Mouse (Mus musculus): ENCODE results near the gene Timm8a2. TPM values are rescaled to one million over a fixed set of nuclear protein-coding genes. Genes with fewer than 3 reads are reported as not detected.

Timm8a2 gene
- polyA plus RNA-seq (2014; fragmentation: Nextera tagmentation; extraction: Ambion mirVana), result not detected in 2 replicates

DNA sequence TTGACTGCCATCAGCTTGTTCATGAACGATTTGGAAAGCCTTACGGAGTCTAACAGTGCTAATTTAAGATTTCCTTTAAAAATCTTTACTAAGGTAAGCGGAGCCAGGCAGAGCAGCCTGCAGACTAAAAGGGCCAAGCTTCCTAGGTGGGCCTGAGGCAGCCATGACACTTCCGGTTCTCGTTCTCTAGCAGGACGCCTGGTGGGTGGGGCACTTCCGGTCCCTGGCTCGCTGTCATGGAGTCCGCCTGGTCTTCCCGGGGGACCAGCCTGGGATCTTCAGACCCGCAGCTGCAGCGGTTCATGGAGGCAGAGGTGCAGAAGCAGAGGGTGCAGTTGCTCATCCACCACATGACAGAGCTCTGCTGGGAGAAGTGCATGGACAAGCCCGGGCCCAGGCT lies at the start of gene Timm8a2:
Gene Timm8a2 (plus strand): TSS at position 224 of the 400 bp plus-strand sequence.
- WGBS, result 93% methylated on average over 13 of the region's 13 CpGs
- Histone ChIP-seq H3K9ac (ENCODE audit: low read length) (no peak within 1 kb of the TSS), H3K9me3 (ENCODE audit: control insufficient read depth, low read length) (no peaks in the 10 kb centered on the region), H3K27me3 (ENCODE audit: control insufficient read depth, insufficient read depth, low read length) (no peaks in the 10 kb centered on the region), H3K27ac (ENCODE audit: low read depth, low read length) (no peak within 1 kb of the TSS), H3K4me1 (ENCODE audit: control insufficient read depth, insufficient read depth, low read length) (no peaks in the 10 kb centered on the region), H3K4me3 (ENCODE audit: low read depth, low read length) (no peak within 1 kb of the TSS), H3K36me3 (ENCODE audit: control insufficient read depth, insufficient read depth, low read length) (no peaks in the 10 kb centered on the region), H3K4me2 (ENCODE audit: low read depth) (no peak within 1 kb of the TSS)
- DNase-seq (ENCODE audit: low spot score) (no peak), ATAC-seq (ENCODE audit: insufficient read depth, low FRiP score, low TSS enrichment) (no peak)

DNA sequence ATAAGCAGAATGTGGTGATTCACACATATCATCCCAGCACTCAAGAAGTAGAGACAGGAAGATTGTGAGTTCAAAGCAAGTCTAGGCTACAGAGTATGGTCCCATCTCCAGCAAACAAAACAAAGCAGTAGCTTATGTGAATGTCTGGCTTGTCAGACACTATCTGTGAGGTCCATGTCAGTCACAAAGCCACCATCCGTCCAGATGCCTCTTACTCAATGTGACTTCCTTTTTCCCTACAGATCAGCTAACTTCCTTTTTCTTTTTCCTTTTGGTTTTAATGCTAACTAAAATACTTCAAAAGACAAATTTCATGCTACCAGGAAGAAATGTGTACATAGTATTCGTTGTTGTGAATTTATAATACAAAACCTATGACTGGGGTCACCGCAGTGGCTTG lies 49.0 kb upstream of the Timm8a2 start:
- H3K9ac ChIP-seq (ENCODE audit: low read length), result no peak overlapping the region
- H3K27ac ChIP-seq (ENCODE audit: low read depth, low read length), result no peak overlapping the region
- no peak overlapping the region for H3K4me3 ChIP-seq (ENCODE audit: low read depth, low read length)
- no peak overlapping the region for H3K4me2 ChIP-seq (ENCODE audit: low read depth)
- WGBS, result 91% methylated on average over 3 of the region's 3 CpGs
- no peaks in the 10 kb centered on the region for H3K4me1 ChIP-seq (ENCODE audit: control insufficient read depth, insufficient read depth, low read length)
- ATAC-seq (ENCODE audit: insufficient read depth, low FRiP score, low TSS enrichment) (no peak), DNase-seq (ENCODE audit: low spot score) (no peak)
- H3K27me3 ChIP-seq (ENCODE audit: control insufficient read depth, insufficient read depth, low read length), result no peaks in the 10 kb centered on the region
- no peaks in the 10 kb centered on the region for H3K36me3 ChIP-seq (ENCODE audit: control insufficient read depth, insufficient read depth, low read length)
- no peaks in the 10 kb centered on the region for H3K9me3 ChIP-seq (ENCODE audit: control insufficient read depth, low read length)

DNA sequence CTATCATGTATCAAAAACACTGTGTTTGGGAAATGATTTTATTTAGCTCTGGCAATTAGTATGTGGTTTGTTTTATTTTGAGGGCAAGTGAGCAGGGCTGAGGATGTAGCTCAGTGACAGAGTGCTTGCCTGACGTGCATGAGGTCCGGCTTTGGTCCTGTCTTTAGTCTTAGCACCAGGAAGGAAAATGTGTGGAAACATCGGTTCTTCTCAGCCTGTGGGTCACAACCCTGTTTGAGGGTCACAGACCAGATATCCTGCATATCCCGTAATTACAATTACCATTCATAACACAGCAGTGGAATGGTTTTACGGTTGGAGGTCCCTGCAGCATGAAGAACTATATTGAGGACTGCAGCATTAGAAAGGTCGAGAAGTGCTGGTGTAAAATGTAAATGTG lies 48.4 kb upstream of the Timm8a2 start:
- WGBS, result 79% methylated on average over 6 of the region's 6 CpGs
- Histone ChIP-seq H3K27me3 (ENCODE audit: control insufficient read depth, insufficient read depth, low read length) (no peaks in the 10 kb centered on the region), H3K9me3 (ENCODE audit: control insufficient read depth, low read length) (no peaks in the 10 kb centered on the region), H3K4me1 (ENCODE audit: control insufficient read depth, insufficient read depth, low read length) (no peaks in the 10 kb centered on the region), H3K4me2 (ENCODE audit: low read depth) (no peak overlapping the region), H3K4me3 (ENCODE audit: low read depth, low read length) (no peak overlapping the region), H3K27ac (ENCODE audit: low read depth, low read length) (no peak overlapping the region), H3K36me3 (ENCODE audit: control insufficient read depth, insufficient read depth, low read length) (no peaks in the 10 kb centered on the region), H3K9ac (ENCODE audit: low read length) (no peak overlapping the region)
- ATAC-seq (ENCODE audit: insufficient read depth, low FRiP score, low TSS enrichment) (no peak), DNase-seq (ENCODE audit: low spot score) (no peak)

DNA sequence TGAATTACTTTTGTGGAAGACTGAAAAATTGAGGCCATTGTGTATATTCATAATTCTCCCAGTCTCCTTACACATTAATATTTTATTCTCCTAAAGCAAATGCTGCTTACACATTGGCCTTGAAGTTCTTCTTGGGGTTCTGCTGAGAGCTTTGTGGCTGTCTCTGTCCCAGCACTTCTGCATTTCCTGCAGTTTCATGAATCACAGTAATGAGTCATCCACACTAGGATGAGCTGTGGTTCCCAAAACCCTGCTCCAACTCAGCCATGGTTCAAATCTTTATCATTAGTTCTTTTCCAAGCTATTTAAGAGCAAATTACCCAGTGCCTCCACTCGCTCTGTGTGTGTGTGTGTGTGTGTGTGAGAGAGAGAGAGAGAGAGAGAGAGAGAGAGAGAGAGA lies 47.2 kb upstream of the Timm8a2 start:
- Histone ChIP-seq H3K9ac (ENCODE audit: low read length) (no peak overlapping the region), H3K4me3 (ENCODE audit: low read depth, low read length) (no peak overlapping the region), H3K27me3 (ENCODE audit: control insufficient read depth, insufficient read depth, low read length) (no peaks in the 10 kb centered on the region), H3K36me3 (ENCODE audit: control insufficient read depth, insufficient read depth, low read length) (no peaks in the 10 kb centered on the region), H3K4me2 (ENCODE audit: low read depth) (no peak overlapping the region), H3K9me3 (ENCODE audit: control insufficient read depth, low read length) (no peaks in the 10 kb centered on the region), H3K27ac (ENCODE audit: low read depth, low read length) (no peak overlapping the region), H3K4me1 (ENCODE audit: control insufficient read depth, insufficient read depth, low read length) (no peaks in the 10 kb centered on the region)
- DNase-seq (ENCODE audit: low spot score) (no peak), ATAC-seq (ENCODE audit: insufficient read depth, low FRiP score, low TSS enrichment) (no peak)
- WGBS, result 75% methylated on average over 1 of the region's 1 CpGs

DNA sequence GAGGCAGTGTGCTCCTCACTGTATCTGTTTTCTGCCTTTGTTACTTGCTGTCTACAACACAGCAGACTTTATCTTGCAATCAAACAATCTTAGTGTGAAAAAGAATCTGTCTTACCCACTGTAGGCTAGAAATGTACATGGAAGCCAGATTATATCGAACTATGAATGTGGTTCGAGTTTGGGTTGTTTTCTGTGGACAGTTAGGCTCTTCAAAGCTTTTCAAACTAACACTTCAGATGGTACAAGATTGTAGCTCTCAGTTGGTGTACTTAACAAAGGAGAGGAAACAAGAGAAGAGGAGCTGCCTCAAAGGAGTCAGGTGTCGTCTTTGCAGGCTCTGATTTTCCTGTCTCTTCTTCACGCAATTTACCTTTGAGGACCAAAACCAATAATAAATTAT lies 46.8 kb upstream of the Timm8a2 start:
- WGBS, result 81% methylated on average over 4 of the region's 4 CpGs
- Histone ChIP-seq H3K27ac (ENCODE audit: low read depth, low read length) (no peak overlapping the region), H3K9me3 (ENCODE audit: control insufficient read depth, low read length) (no peaks in the 10 kb centered on the region), H3K36me3 (ENCODE audit: control insufficient read depth, insufficient read depth, low read length) (no peaks in the 10 kb centered on the region), H3K4me1 (ENCODE audit: control insufficient read depth, insufficient read depth, low read length) (no peaks in the 10 kb centered on the region), H3K4me3 (ENCODE audit: low read depth, low read length) (no peak overlapping the region), H3K9ac (ENCODE audit: low read length) (no peak overlapping the region), H3K27me3 (ENCODE audit: control insufficient read depth, insufficient read depth, low read length) (no peaks in the 10 kb centered on the region), H3K4me2 (ENCODE audit: low read depth) (no peak overlapping the region)
- no peak for ATAC-seq (ENCODE audit: insufficient read depth, low FRiP score, low TSS enrichment)
- no peak for DNase-seq (ENCODE audit: low spot score)

DNA sequence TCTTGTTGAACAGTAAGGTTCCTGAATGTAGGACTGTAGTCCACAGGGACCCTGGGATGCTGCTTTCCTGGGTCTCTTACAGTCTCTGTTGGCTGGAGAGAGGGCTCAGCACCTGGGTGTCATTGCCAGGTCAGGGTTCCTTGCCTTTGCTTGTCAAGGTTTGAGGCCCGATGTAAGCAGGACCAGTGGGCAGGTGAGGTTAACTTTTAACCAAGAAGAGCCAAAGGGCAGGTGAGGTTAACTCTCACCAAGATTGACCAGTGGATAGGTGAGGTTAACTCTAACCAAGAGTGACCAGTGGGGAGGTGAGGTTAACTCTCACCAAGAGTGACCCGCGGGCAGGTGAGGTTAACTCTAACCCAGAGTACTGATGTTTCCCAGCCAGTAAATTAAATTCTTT lies 45.1 kb upstream of the Timm8a2 start:
- Histone ChIP-seq H3K9ac (ENCODE audit: low read length) (no peak overlapping the region), H3K4me1 (ENCODE audit: control insufficient read depth, insufficient read depth, low read length) (no peaks in the 10 kb centered on the region), H3K27ac (ENCODE audit: low read depth, low read length) (no peak overlapping the region), H3K36me3 (ENCODE audit: control insufficient read depth, insufficient read depth, low read length) (peaks cover 2% of the 10 kb centered on the region; the same call in 1 of the 2 replicates), H3K4me2 (ENCODE audit: low read depth) (no peak overlapping the region), H3K4me3 (ENCODE audit: low read depth, low read length) (no peak overlapping the region), H3K27me3 (ENCODE audit: control insufficient read depth, insufficient read depth, low read length) (no peaks in the 10 kb centered on the region), H3K9me3 (ENCODE audit: control insufficient read depth, low read length) (no peaks in the 10 kb centered on the region)
- no peak for ATAC-seq (ENCODE audit: insufficient read depth, low FRiP score, low TSS enrichment)
- 95% methylated on average over 3 of the region's 3 CpGs for WGBS
- DNase-seq (ENCODE audit: low spot score), result no peak

DNA sequence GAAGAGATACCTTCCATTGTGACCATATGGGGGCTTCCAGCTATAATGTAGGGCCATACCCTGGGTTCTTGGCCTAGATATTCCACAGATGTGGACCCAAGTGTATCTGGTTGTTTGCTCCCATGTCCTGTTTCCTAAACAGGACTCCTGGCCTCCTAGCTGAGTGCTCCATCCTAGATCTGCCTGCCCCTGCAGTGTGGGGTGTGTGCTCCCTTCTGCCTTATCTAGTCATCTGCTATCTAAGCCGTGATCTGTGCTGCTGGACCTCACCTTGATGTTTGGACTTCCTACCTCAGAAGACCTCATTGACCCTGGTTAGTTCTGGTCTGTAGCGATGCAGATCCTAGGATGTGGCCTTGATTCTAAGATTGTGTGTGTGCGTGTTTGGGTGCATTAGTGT lies 44.6 kb upstream of the Timm8a2 start:
- DNase-seq (ENCODE audit: low spot score), result no peak
- 96% methylated on average over 3 of the region's 3 CpGs for WGBS

DNA sequence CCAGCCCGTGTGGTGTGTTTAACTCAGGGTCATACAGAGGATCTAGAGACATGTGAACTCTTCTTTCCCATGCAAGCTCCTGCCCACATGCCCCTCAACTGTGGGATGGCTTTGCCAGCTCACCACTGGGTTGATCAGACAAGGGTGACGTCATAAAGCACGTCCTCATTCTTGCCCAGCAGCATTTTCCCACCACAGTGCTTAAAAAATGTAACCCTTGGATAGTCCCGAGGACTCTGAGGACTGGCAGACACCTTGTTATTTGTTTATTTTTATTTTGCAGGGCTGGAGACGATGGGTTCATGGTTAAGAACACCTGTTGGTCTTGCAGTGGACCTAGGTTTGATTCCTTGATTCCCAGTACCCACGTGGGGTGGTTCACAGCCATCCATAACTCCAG lies 43.6 kb upstream of the Timm8a2 start:
- ATAC-seq (ENCODE audit: insufficient read depth, low FRiP score, low TSS enrichment) (no peak), DNase-seq (ENCODE audit: low spot score) (no peak)
- Histone ChIP-seq H3K9me3 (ENCODE audit: control insufficient read depth, low read length) (no peaks in the 10 kb centered on the region), H3K36me3 (ENCODE audit: control insufficient read depth, insufficient read depth, low read length) (peaks cover 4% of the 10 kb centered on the region; the same call in 1 of the 2 replicates), H3K4me2 (ENCODE audit: low read depth) (no peak overlapping the region), H3K4me3 (ENCODE audit: low read depth, low read length) (no peak overlapping the region), H3K4me1 (ENCODE audit: control insufficient read depth, insufficient read depth, low read length) (no peaks in the 10 kb centered on the region), H3K27ac (ENCODE audit: low read depth, low read length) (no peak overlapping the region), H3K9ac (ENCODE audit: low read length) (no peak overlapping the region), H3K27me3 (ENCODE audit: control insufficient read depth, insufficient read depth, low read length) (no peaks in the 10 kb centered on the region)
- 92% methylated on average over 6 of the region's 6 CpGs for WGBS

More for the DNA sequence above, 44.6 kb upstream of the Timm8a2 start:
- H3K4me1 ChIP-seq (ENCODE audit: control insufficient read depth, insufficient read depth, low read length), result no peaks in the 10 kb centered on the region
- ATAC-seq (ENCODE audit: insufficient read depth, low FRiP score, low TSS enrichment), result no peak
- H3K27ac ChIP-seq (ENCODE audit: low read depth, low read length), result no peak overlapping the region
- H3K27me3 ChIP-seq (ENCODE audit: control insufficient read depth, insufficient read depth, low read length), result no peaks in the 10 kb centered on the region
- H3K9ac ChIP-seq (ENCODE audit: low read length), result no peak overlapping the region
- no peak overlapping the region for H3K4me2 ChIP-seq (ENCODE audit: low read depth)
- H3K36me3 ChIP-seq (ENCODE audit: control insufficient read depth, insufficient read depth, low read length), result peaks cover 4% of the 10 kb centered on the region; the same call in 1 of the 2 replicates
- no peaks in the 10 kb centered on the region for H3K9me3 ChIP-seq (ENCODE audit: control insufficient read depth, low read length)
- no peak overlapping the region for H3K4me3 ChIP-seq (ENCODE audit: low read depth, low read length)

DNA sequence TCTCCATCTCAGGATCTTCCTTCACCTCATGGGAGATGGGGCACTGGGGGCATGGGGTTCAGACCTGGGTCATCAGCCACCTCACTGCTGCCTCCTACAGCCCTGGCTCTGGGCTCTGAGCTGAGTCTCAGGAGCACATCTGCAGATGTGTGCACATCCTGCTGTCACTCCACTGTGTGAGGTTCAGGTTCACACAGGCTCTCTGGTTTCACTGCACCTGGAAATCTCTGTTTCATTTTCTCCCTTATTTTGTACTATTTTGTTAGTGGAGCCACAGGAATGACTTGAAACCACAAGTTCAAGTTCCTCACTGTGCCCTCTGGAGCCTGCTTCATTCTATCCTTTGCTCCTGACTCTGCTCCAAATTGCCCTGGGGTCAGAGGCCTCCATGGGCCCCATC lies 42.6 kb upstream of the Timm8a2 start:
- H3K9ac ChIP-seq (ENCODE audit: low read length), result no peak overlapping the region
- no peak overlapping the region for H3K27ac ChIP-seq (ENCODE audit: low read depth, low read length)
- H3K4me2 ChIP-seq (ENCODE audit: low read depth), result no peak overlapping the region
- H3K4me3 ChIP-seq (ENCODE audit: low read depth, low read length), result no peak overlapping the region
- DNase-seq (ENCODE audit: low spot score) (no peak), ATAC-seq (ENCODE audit: insufficient read depth, low FRiP score, low TSS enrichment) (no peak)
- H3K36me3 ChIP-seq (ENCODE audit: control insufficient read depth, insufficient read depth, low read length), result peaks cover 4% of the 10 kb centered on the region; the same call in 1 of the 2 replicates
- H3K27me3 ChIP-seq (ENCODE audit: control insufficient read depth, insufficient read depth, low read length), result no peaks in the 10 kb centered on the region
- no peaks in the 10 kb centered on the region for H3K9me3 ChIP-seq (ENCODE audit: control insufficient read depth, low read length)
- H3K4me1 ChIP-seq (ENCODE audit: control insufficient read depth, insufficient read depth, low read length), result no peaks in the 10 kb centered on the region

Measured in neural tube, embryonic 11.5 days (tissue).